Mouse (Mus musculus): ENCODE measurements at regions not wholly inside any gene's neighbourhood (a gene's known extent, or its start where the extent isn't known, plus 50 kb on each side); places are given as distances from the start of the nearest gene placed in this dataset.

DNA sequence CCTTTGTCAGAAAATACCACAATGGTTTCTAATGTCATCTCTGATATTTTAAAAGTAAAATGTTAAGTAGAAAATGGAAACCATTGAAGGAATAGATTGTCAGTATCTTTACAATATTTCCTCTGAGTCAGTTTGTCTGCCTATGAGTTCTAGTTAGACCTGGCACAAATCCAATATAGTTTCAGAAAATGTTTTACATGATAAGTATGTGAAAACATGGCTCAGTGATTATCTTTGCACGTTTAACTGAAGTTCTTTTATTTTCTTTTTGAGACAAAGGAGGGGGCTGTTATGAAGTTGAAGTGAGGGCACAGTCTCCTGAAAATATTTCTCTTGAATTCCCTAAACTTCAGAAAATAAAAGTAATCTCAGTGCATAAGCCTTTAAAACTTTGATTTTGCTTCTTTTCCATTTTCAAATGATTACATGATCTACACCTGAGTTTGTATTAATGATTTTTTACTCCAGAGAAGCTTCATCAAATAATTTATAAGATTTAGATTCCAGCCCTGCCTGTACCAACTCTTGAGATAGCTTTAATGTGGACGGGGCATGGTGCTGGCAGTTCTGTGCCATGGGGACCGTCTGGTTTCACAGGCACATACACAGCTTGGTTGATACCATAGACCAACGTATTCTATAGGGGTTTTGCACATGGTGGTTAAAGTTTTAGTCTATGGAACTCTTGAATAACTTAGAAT, 336.5 kb downstream of the Pdha2 start:
- no peak for DNase-seq (ENCODE audit: low spot score in 2 of 2)

DNA sequence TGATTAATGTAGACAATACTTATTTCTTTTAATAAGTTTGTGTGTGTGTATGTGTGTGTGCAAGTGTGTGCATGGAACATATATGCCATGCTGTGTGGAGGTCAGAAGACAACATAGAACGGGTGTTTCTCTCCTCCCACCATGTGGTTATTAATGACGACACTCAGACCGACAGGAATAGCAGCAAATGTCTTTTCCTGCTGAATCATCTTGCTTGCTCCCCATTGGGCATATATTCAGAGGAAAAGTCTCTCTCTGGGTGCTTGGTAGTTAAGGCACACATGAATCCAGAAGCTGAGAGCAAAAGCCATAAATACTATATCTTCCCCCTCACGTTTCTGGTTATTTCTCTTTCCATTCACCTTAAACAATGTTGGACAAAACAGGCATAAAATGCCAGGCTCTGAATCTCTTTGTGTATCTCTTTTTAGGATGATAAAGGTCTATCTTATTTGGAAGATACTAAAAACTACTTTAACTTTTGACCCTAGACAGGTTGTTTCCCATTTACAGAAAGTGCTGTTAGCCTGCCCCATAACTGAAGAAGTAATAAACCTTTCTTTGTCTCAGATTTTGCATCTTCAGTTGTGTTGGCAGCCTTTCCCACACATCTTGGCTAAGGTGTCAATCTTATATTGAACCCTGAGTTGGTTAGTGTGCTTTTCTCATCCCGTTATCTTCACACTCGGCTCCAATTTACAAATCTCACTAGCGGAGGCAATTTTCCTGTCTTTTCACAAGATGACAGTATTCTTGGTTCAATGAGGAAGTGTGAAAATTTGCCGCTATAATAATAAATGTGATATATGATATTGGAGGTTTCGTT, 337.9 kb downstream of the Pdha2 start:
- no peak for DNase-seq (ENCODE audit: low spot score in 2 of 2)

DNA sequence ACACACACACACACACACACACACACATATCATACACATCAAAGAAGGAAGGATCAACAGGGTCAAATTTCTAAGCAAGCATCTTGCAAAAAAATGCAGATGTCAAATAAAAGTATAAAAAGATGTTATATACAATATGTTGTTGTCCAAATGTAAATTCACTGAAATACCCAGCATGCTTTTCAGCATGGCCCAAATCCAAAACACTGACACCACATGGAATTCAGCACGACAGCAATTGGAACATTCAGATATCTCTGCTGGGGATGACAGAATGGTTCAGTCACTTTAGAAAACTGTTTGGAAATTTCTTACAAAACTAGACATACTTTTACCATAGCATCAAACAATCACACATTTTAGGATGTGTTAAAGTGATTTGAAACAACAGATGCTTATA, 339.6 kb downstream of the Pdha2 start:
- DNase-seq (ENCODE audit: low spot score in 2 of 2), result no peak

DNA sequence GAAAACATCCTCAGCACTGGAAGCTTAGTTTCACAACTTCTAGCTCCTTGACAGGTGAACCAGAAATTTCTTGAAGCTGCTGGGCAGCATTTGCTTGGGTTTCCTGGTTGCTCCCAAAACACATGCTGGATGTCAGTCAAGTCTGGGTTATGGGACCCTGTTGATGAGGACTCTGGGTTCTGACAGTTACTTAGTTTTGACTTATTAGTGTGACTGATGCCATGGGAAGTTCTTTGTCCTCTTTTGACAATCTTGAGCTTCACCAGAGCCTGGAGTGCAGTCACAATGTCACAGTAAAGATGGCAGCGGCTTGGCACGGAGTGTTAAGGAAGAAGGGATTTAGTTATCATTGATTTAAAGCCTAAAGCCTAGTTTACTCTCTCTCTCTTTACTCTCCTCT, 340.9 kb downstream of the Pdha2 start:
- no peak for DNase-seq (ENCODE audit: low spot score in 2 of 2)

DNA sequence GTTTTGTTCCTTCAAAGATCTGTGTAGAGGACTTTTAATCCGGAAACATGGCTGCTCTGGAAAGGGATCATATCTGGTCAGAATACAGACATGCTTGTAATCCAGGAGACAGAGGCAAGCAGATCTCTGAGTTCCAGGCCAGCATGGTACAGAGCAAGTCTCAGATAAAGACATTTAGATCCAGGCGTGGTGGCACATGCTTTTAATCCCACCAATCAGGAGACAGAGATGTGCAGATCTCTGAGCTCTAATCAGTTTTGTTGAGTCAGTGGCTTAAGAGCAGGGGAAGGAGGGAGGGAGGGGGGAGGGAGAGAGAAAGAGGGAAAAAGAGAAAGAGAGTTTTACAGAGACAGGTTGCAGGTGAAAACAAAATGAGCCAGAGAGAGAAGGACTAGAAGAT, 372.0 kb downstream of the Pdha2 start:
- DNase-seq (ENCODE audit: low spot score in 2 of 2), result no peak

DNA sequence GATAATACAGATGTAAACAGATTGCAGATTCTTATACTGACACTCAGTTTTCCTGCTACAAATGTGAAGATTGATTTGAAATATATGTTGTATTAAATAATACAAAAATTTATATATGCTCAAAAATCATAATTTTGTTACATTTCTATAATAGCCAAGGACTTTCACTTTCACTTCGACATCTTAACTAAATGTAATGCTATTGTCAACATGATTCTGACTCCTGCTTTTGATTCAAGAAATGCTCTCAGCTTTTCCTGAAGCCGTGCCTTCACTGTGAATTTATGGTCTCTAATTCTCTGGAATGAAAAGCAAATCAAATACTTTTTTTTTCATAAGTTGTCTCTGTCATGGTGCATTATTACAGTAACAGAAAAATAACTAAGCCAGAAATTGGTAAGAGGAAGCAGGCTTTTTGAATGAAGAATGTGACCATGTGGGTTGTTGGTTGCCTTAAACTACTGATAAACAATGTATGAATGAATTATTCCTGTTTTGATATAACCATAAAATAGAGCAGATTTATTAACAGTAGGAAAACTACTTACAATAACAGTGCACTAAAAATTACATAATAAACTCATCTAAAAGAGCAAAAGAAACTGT, 374.1 kb downstream of the Pdha2 start:
- DNase-seq (ENCODE audit: low spot score in 2 of 2), result no peak

DNA sequence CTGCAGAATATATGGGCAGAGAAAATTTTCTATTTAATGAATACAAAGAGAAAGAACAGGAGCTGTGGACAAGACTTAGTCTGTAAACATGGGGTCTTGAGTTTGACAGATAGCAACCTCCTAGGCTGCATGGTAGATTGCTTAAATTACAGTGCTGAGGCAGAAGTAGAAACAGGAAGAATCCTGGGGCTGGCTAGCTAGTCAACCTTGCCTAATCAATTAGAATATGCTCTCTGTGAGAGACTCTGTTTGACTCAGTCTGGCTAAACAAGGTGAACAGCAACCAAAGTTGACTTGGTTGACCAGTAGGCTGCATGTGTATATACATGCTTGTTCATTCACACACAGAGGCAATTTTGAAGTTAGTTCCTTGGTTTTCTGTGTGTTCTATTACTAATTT, 390.9 kb downstream of the Pdha2 start:
- DNase-seq (ENCODE audit: low spot score in 2 of 2), result no peak

DNA sequence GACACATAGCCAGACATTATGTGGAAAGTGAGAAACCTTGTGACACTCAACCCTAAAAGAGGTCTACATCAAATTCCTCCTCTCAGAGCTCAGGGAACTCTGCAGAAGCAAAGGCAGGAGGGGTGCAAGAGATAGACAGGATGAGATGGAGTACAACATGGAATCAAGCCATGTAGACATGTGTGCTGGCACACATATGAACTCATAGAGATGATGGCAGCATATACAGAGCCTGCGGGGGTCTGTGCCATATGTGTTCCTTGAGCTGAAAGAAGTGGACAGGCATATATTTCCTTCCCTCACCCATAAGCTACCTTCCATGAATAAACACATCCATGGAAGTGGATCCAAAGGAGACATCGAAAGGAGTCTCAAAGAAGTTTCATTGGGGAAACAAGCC, 406.6 kb downstream of the Pdha2 start:
- no peak for DNase-seq (ENCODE audit: low spot score in 2 of 2)

DNA sequence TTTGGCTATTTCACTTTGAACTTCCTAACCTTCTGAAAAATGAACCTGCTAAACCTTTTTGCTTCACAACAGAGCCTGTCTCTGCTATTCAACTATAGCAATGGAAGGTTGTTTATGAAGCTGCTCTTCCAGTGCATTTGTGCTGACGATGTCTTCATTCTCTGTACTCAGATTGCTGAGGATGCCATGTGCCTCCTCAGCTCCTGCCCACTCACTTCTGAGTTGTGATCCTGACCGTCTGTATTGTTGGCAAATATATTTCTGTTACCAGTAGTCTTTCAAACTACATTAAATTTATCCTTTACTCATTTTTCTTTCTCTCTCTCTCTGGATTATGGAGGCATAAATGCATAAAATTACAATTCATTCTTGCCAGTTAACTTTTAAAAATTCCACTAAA, 419.2 kb downstream of the Pdha2 start:
- no peak for DNase-seq (ENCODE audit: low spot score in 2 of 2)

DNA sequence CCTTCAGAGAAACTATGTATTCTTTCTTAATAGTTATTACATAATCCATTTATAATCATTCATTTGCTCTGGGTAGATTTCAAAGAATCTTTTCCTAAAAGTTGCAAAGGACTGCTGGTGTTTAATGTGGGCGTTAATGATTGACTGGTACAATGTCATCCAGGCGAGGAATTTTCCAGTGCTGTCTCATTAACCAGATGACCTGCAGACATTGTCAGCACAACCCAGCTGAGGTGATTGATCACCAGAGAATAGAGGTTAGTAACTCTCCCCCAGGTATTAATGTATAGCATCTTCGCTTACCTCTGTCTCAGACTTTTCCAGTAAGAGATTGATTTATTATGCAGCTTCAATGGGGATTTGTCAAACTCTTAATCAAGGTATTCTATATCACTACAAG, 426.5 kb downstream of the Pdha2 start:
- no peak for DNase-seq (ENCODE audit: low spot score in 2 of 2)

DNA sequence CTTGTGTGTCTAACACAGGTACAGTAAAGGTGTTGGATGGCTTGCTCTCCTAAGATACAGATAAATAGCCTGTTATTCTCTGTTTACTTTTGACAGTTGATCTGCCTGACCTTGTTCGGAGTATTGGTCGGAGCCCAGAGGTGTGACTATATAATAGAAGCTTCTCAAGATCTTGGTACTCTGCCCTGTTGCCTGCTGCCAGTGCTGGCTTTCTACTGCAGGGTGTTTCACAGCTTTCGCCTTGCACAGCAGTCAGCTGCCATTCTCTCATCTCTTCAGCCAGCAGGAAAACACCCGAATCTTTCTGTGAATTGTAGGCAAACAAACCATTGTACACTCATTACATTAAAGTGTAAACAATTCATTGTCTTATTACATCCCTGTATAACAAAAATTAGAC, 452.1 kb downstream of the Pdha2 start:
- DNase-seq (ENCODE audit: low spot score in 2 of 2), result no peak

DNA sequence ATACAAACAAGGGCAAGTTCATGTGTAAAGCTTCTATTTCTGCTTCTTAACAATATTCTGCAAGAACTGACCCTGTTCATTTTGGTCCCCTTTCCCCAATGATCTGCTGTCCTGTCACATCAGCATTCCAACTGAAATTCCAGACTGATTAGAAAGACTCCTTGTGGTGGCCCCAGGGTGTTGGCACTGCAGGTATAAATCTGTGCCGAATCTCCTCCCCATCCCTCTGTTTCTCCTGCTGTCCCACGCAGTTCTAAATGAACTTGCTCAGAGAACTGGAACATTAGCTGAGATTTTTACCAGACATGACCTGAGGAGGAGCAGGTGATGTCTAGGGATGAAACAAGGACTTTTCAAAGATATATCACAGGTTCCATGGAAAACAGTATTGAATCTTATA, 467.7 kb downstream of the Pdha2 start:
- no peak for DNase-seq (ENCODE audit: low spot score in 2 of 2)

DNA sequence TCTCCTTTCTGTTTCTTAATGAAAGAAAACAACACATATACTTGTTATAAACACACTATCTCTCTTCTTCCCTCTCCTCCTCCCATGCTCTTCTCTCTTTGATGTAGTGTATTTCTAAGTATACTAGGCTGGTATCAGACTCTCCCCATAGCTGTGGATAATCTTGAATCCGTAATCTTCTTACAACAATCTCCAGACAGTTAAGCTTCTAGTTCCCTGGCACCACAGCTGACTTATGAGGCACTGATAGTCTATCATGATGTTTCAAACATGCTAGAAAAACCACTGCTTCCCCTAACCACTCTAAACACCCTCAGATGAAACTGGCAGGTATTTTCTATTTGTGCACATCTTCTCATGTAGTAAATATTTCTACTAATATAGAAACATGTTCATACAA, 471.7 kb downstream of the Pdha2 start:
- no peak for DNase-seq (ENCODE audit: low spot score in 2 of 2)

DNA sequence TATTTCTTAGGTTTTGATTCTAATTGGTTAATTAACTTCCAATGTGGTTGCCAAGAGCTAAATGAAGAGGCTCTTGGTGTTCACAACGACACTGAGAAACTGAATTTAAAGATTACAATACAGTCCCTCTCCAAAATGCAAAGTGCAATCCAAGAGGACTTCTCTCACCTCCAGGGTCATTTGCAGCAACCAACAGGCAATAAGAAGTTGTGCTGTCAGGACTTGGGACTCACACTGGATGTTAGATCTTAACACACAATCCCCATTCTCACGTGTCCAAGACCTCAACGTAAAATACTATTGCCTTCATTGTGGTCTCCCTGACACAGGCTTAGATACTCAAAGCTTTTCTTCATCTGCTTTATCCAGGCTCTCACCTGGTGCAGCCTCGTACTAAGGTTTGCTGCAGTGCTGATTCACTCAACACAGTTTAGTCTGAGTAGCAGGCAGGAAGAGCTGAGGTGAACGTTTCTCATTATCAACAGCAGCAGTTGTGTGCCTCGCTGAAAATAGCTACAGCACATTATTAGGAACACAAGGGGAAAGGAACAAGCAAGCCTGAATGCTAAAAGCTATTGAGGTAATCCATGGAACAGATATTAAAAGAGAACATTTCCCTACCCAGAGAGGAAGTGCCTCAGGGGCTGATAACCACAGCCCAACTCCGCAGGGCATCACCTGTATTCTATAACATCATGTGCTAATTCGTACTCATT, 473.3 kb downstream of the Pdha2 start:
- peak in 1 of 2 experiments; percentile 2 for DNase-seq (ENCODE audit: low spot score in 2 of 2)

DNA sequence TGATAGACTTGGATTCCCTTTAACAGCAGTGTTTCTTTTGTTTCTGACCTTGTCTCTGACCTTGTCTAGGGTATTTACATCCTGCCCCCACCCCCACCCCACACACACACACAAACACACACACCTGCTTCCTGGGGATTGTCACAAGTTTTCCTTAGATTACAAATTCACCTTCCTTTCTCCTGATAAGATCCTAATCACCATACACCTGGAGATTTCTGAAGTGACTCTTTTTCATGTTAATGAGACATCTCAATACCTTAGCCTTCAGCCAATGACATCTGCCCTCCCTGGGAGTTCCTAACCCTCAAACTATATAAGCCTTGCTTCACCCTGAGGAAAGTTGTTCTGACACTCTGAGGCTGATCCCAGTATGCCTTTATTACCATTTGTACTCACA, 495.3 kb downstream of the Pdha2 start:
- no peak for DNase-seq (ENCODE audit: low spot score in 2 of 2)

DNA sequence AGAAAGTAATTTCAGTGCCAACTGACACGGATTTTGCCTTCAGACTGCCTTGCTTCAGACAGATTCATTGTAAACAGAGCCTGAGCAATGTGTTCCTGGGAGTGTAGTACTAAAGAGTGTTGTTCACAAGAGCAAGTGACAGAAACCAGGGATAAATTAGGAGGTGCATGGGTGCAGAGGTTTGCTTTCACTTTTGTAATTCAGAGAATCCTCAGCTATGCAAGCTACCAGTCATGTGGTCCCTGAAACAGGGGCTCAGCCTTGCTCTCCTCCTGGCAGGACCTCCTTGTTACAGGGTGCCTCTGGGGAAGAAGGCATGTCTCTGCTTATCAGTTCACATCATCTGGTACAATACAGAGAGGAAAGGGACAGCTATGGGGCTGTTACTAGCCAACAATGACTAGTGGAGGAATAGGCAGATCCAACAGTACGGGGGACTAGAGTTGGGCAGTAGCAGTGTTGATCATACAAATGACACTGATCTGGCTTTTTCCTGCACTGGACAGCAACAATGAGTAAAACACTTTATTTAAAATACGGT, 504.5 kb downstream of the Pdha2 start:
- no peak for DNase-seq (ENCODE audit: low spot score in 2 of 2)

DNA sequence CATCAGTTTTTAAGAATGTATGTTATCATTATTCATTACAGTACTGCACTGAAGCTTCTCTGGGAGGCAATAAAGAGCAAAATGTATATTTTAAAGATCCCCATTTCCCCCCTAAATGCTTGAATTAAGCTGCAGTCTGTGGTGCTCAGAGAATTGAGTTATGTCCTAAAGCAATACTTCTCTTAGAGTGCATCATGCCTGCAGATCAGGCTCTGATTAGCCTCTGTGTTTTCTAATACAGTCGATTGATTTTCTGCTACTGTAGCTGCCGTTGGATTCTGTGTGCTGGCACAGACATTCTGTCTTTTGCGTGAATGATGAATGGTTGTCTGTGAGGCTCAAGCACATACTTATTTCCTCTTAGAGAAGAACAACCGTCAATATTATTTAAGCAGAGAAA, 505.4 kb downstream of the Pdha2 start:
- no peak for DNase-seq (ENCODE audit: low spot score in 2 of 2)

DNA sequence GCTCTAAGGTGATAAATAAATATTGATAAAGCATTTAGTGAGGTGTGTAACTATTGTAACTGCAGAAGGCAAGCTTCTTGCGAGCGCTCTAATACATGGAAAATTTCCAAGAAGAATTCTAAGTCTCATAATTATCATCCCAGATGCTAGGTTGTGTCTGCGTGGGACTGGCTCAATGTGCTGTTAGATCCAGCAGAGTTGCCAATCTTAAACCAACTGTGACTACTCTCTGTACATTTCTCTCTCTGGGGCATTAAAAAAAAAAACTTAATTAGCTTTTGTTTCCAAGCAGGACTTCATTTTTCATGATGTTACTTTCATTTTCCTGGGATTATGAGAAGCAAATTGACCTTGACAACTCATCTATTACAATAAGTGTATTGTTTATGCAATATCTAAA, 506.6 kb downstream of the Pdha2 start:
- no peak for DNase-seq (ENCODE audit: low spot score in 2 of 2)

DNA sequence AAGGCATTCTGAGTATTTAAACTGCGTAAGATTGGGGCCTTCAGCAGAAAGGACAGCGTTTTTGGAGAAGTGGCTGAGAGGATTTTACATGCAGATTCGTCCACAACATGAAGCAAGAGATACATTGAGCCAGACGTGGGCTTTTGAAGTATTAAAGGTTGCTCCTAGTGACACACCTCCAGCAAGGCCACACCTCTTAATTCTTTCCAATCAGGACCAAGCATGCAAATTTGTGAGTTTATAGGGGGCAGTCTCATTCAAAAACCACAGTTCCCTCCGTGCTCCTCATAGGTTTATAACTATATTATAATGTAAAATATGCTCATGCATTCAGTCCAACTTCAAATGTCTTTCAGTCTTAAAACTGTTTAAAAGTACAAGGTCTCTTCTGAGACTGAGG, 509.2 kb downstream of the Pdha2 start:
- no peak for DNase-seq (ENCODE audit: low spot score in 2 of 2)

DNA sequence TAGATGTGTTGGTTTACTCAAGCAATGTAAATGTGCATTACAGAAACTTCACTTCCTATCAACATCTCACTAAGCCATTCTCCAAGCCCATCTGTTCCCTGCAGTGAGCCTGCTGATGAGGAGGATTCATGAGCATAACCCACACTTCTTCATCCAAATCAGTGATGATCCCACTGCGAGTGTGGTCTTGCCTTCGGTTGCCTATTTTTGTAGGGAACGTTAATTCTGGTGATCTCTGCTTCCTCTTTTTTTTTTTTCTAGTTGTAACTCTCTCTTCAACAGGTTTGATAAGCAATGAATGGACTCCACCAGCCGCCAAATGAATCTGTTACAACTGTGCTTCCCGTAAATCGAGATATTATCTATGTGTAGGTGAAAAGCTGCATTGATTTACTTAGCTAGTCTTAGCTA, 509.9 kb downstream of the Pdha2 start:
- no peak for DNase-seq (ENCODE audit: low spot score in 2 of 2)

DNA sequence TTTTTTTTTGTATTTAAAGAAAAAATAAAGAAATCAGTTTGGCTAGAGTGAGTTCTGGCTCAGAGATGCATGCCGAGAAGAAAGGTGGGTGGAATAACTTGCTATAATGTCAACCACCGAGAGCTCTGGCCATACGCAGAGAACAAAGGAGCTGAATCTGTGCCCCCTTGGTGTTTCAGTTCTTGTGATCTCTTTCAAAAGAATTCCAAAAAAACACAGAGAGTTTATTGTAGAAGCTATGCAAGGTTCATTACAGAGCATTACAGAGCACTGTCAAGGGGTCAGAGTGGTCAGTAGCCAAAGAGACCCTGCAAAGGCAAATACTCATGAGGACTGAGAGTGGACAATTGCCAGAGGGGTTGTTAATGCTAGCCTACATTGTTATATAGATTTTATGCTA, 514.9 kb downstream of the Pdha2 start:
- DNase-seq (ENCODE audit: low spot score in 2 of 2), result no peak

DNA sequence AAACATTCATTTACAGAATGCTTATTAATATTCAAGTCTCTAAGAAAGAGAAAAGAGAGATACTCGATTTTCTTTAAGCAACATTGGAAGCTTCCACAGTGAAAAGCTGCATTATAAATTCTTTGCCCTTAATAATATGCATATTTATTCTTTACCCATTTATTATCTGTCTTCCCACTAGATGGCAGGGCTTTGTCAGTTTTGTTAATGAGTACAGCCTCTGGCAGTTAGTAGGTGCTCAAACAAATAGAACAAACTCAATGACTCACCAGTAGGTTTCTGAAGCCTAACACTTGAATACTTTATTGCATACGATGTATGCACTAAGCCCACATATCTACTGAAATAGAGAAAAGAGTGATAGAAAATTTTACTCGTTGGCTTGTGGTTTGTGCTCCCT, 529.4 kb downstream of the Pdha2 start:
- DNase-seq (ENCODE audit: low spot score in 2 of 2), result peak in 1 of 2 experiments; percentile 16
